Mouse (Mus musculus) cerebellum, postnatal 14 days (tissue): ENCODE results near the gene Pigm.

Experiments
- DNase-seq, 2 experiments: peaks; one replicate each; pipeline ENCODE4 v3.0.0; 2021; ENCODE audit warnings: mixed read lengths in 2 of 2

Gene Pigm

GRCm38 (mm10) chr1:172376198-172376667 lies at the start of gene Pigm:
TSS of gene Pigm (plus strand) at chr1:172376546.
- peak; percentile 98 to 99 for DNase-seq

DNA sequence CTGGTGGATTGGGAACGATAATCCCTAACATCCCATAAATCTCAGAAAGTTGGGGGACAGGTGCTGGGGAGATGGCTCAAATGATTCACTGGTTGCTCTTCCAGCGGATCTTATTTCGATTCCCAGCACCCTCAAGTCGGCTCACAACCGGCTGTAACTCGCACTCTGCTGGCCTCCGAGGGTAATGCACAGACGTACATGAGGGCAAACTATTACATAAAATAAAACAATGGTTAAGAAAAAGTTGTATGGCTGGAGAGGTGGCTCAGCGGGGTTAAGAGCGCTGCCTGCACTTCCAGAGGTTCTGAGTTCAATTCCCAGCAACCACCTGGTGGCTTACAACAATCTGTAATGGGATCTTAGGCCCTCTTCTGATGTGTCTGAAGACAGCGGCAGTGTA lies 49.7 kb upstream of the Pigm start:
- DNase-seq = peak in 1 of 2 experiments; percentile 53

- DNase-seq = no peak
Measured at GRCm38 (mm10) chr1:172327206-172328001, 48.9 kb upstream of the Pigm start.

- DNase-seq = peak in 1 of 2 experiments; percentile 42
Measured at GRCm38 (mm10) chr1:172328041-172328440, 48.3 kb upstream of the Pigm start.

GRCm38 (mm10) chr1:172328461-172328860 lies 47.9 kb upstream of the Pigm start:
- peak; percentile 40 to 55 for DNase-seq

DNA sequence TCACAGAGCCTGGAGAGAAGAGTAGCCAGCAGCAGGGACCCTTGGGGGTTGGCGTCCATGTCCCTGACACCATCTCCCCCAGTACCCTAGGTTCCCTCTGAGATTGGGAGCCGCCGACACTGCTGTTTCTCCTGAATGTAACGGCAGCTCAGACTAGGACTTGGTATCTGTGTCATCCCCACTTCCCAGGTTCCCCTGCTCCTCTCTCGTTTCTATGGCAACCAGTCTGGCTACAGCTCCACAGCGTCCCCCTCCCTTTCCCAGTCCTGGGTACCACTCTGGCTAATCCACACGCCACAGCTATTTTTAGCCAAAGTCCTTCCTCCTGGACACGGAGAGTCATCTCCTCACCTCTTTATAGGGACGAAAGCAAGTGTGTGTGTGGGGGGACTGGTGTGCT lies 47.2 kb upstream of the Pigm start, which contains the start of gene Kcnj9:
Gene Kcnj9 (minus strand): TSS at position 188 of the 400 bp plus-strand sequence.
- peak; percentile 90 to 92 for DNase-seq

- DNase-seq = no peak
Measured at GRCm38 (mm10) chr1:172329616-172330015, 46.7 kb upstream of the Pigm start.

- no peak for DNase-seq
Measured at GRCm38 (mm10) chr1:172331422-172331947, 44.9 kb upstream of the Pigm start.

DNA sequence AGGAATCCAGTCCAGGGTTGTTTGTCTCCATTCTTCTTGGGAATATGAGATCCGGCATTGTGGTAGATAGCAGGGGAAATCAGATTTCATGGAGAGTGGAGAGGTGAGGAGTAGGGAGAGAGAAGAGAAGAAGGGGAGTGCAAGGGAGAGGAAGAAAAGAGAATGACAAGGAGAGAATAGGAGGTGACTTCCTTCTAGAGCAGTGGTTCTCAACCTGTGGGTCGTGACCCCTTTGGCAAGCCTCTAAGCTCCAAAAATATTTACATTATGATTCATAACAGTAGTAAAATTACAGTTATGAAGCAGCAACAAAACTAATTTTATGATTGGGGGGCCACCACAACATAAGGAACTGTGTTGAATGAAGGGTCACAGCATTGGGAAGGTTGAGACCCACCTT lies 43.4 kb upstream of the Pigm start:
- no peak for DNase-seq

- peak; percentile 52 to 58 for DNase-seq
Measured at GRCm38 (mm10) chr1:172333512-172333911, 42.8 kb upstream of the Pigm start.

- DNase-seq = no peak
Measured at GRCm38 (mm10) chr1:172335804-172336203, 40.5 kb upstream of the Pigm start.

DNA sequence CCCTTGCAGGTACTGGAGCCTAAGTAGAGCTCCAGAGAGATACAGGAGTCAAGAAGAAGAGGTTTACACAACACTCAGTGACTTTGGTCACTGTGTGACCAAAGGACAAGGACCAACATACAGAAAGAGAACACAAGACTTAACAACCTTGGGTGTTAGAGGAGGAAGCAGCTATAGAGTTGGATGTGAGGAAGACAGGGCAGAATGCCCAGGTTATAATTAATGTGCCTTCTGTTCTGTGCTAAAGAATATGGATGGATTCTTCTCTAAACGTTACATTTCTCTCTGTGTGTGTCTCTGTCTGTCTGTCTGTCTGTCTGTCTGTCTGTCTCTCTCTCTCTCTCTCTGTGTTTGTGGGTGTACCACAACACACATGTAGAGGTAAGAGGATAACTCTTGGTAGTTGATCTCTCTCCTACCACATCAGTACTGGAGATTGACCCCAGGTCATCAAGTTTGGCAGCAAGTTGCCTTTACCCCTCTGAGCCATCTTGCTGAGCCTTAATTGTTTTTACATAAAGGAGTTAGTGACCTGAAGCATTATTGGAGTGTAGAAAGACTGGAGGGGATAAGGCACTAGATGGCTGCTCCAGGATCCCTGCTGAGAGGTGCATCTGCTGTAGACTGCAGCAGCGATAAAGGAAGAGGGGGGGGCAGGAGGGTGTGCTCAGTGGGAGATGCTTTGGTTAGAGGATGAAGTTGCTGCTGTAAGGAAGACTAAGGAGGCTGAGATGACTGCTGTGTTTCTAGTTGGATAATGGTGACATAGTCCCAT lies 38.7 kb upstream of the Pigm start:
- DNase-seq = peak; percentile 51 to 74

GRCm38 (mm10) chr1:172340729-172341321 lies 35.5 kb upstream of the Pigm start, which contains the start of gene Kcnj10:
TSS of gene Kcnj10 (plus strand) at chr1:172341210.
- DNase-seq = peak; percentile 80 to 87

DNA sequence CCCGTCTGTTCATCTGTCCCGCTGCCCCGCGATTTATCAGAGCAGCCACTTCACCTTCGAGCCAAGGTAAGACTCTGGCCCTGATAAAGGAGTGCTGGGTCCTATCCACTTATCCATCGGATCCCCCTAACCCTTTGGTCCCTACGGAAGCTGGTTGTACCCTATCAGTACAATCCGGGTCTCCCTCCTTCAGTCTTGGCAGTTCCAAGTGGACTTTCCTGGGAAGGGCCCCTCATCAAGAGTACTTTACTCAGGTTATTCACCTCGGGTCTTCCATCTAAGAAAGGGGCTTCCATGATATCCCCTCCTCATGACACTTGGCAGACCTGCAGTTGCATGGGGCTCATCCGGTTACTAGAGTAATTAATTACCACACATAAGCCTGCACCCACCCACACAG lies 35.0 kb upstream of the Pigm start:
- DNase-seq = no peak

DNA sequence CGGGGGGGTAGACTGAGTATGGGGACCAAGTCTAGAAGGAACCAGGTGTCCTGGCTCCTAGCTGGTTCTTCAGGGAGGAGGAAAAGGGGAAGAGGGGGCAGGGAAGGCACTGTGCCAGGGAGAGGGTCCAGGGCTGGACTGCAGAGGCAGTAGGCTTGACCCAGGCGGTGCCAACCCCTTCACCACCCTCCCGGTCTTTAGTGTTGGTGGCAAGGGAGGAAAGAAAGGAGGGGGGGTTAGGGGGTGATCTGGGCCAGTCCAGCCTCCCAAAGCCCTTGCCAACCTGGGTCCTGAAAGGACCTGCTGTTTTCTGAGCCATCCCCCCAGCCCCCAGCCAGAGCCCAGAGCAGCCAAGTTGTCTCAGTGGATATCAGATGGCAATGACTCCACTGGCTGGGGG lies 33.6 kb upstream of the Pigm start:
- peak; percentile 46 to 57 for DNase-seq

DNA sequence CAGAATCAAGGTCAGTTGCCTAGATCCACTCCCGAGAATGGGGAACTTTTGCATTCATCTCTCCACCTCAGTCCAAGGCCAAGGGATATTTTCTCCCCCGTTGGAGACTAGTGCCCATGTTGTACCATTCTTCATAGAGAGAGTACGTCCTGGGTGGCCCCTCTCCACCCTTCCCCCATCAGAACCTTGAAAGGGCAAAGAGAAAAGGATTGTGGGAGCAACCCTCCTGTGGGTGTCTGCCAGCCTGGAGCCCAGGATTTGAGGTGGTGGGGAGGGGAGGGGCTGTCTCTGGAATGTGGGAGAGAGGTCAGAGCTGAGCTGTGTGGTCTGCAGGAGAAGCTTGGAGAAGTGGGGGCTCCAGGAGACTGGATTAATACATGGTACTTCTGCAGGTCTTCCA lies 32.4 kb upstream of the Pigm start:
- DNase-seq = no peak

GRCm38 (mm10) chr1:172344820-172345219 lies 31.5 kb upstream of the Pigm start:
- DNase-seq = no peak

DNA sequence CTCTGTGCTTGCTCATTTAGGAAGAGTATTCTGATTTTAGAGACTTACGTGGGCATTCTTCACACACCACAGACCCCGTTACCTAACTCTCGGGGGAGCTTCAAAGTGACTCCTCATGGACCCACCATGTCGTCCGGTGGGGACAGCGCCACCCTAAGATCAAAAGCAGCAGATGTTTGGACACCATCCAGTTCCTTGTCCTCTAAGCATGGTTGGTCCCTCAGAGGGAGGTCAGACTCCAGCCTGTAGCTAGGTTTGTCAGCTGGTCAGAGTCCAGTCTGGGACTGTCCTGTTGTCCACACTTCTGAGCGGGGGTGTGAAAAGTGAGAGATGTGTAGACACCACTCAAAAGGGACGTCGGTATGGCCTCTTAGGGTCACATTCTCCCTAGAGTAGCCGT lies 29.6 kb upstream of the Pigm start:
- no peak for DNase-seq

- no peak for DNase-seq
Measured at GRCm38 (mm10) chr1:172347382-172347781, 29.0 kb upstream of the Pigm start.

GRCm38 (mm10) chr1:172349504-172349903 lies 26.8 kb upstream of the Pigm start:
- no peak for DNase-seq

- peak in 1 of 2 experiments; percentile 24 for DNase-seq
Measured at GRCm38 (mm10) chr1:172349916-172350812, 26.2 kb upstream of the Pigm start.

DNA sequence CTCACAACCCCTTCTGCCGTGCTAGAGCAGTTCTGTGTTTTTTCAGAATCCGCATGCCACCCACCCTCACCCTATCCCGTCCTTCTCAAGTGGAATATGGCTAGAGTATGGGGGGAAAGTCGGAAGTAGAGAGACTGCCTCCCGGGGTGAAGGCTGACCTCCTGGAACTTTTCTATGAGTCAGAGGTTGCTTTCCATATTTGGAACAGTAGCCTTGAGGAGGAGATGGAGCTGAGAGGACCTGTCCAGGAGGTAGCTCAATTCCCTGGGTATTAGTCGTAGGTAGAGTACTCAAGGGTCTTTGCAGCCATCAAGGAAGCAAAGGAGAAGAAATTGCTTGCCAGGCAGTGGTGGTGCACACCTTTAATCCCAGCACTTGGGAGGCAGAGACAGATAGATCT lies 24.3 kb upstream of the Pigm start:
- no peak for DNase-seq
